ENCODE assay signal across 22 mouse cellular contexts in genomic region chr5:103889766-103890165, GRCm38 (mm10). TPM values are rescaled to one million over a fixed set of nuclear protein-coding genes. Genes with fewer than 3 reads are reported as not detected.
A peak's percentile ranks its signal among the peaks of the same experiment; 100 is the strongest.
DNase-seq lines count a peak whose midpoint lies in the region; ATAC-seq and TF ChIP-seq lines count a peak whose summit lies in the region.
"Had no signal": no experiment of that assay in that cellular context is flagged by ENCODE, and none has a peak within 500 bp of the region (broad histone marks: within the 10 kb centered on the region; RNA-seq: fewer than 3 reads in every experiment).

No protein-coding gene starts in this region.

- WGBS in kidney, adult 2 months, result 73% methylated on average over 15 of the region's 15 CpGs
- 33% methylated on average over 15 of the region's 15 CpGs for WGBS in embryonic facial prominence, embryonic 13.5 days
- WGBS in forebrain, postnatal 0 days, result 73% methylated on average over 15 of the region's 15 CpGs

- H3K4me1 ChIP-seq in kidney, adult 2 months (ENCODE audit: control insufficient read depth, insufficient read depth, low read length), result peaks cover 3% of the 10 kb centered on the region; the same call in 1 of the 2 replicates
- peaks cover 26% of the 10 kb centered on the region for H3K4me1 ChIP-seq in embryonic facial prominence, embryonic 13.5 days
- no peaks in the 10 kb centered on the region for H3K4me1 ChIP-seq in forebrain, postnatal 0 days (ENCODE audit: insufficient read depth)
- H3K4me1 ChIP-seq: midbrain, embryonic 13.5 days had no signal

- ATAC-seq in embryonic facial prominence, embryonic 13.5 days (ENCODE audit: insufficient number of reproducible peaks, insufficient read depth, low FRiP score, low TSS enrichment, low read depth), result no peak
- no peak for ATAC-seq in forebrain, postnatal 0 days
- ATAC-seq: forebrain, embryonic 16.5 days; intestine, postnatal 0 days; midbrain, embryonic 13.5 days had no signal

- H3K27ac ChIP-seq in kidney, adult 2 months (ENCODE audit: insufficient read depth, low read depth, low read length), result no peak overlapping the region
- no peak overlapping the region; the same call in 1 of the 2 replicates for H3K27ac ChIP-seq in embryonic facial prominence, embryonic 13.5 days
- no peak overlapping the region for H3K27ac ChIP-seq in forebrain, postnatal 0 days (ENCODE audit: low read depth, low read length)
- H3K27ac ChIP-seq: embryonic facial prominence, embryonic 15.5 days; heart, adult 2 months; hindbrain, embryonic 12.5 days; layer of hippocampus, adult 2 months; midbrain, embryonic 13.5 days had no signal

- DNase-seq in embryo, embryonic 11 days, result peak; percentile 42
- DNase-seq in embryo, embryonic 9.5 days (ENCODE audit: extremely low spot score), result no peak
- DNase-seq in kidney, postnatal 4 days, result peak; percentile 25 to 35
- DNase-seq in kidney, adult 2 months, result no peak
- peak; percentile 21 for DNase-seq in mesoderm, embryonic 11.5 days (ENCODE audit: low read depth, low spot score)
- no peak for DNase-seq in forebrain, postnatal 0 days
- DNase-seq: adrenal gland, postnatal 14 days; cerebellum, adult 2 months; cerebellum, postnatal 25 days; gastrocnemius, postnatal 14 days; heart, adult 2 months; liver; thymus, adult 18-20 months; thymus, postnatal 36 days had no signal

- H3K4me2 ChIP-seq in embryonic facial prominence, embryonic 13.5 days, result peak overlapping the region; percentile 20; the same call in 1 of the 2 replicates
- H3K4me2 ChIP-seq in forebrain, postnatal 0 days (ENCODE audit: low read depth), result no peak overlapping the region
- H3K4me2 ChIP-seq: embryonic facial prominence, embryonic 15.5 days; hindbrain, embryonic 12.5 days; midbrain, embryonic 13.5 days had no signal

- no peaks in the 10 kb centered on the region for H3K9me3 ChIP-seq in embryonic facial prominence, embryonic 13.5 days
- no peaks in the 10 kb centered on the region for H3K9me3 ChIP-seq in forebrain, postnatal 0 days (ENCODE audit: low read length)
- H3K9me3 ChIP-seq: embryonic facial prominence, embryonic 15.5 days; hindbrain, embryonic 12.5 days; limb, embryonic 10.5 days; midbrain, embryonic 13.5 days had no signal

- no peaks in the 10 kb centered on the region for H3K27me3 ChIP-seq in kidney, adult 2 months (replicated peaks; ENCODE audit: control insufficient read depth, insufficient read depth, low read length)
- no peaks in the 10 kb centered on the region for H3K27me3 ChIP-seq in embryonic facial prominence, embryonic 13.5 days
- no peaks in the 10 kb centered on the region for H3K27me3 ChIP-seq in forebrain, postnatal 0 days (ENCODE audit: insufficient read depth, low read length)
- H3K27me3 ChIP-seq: embryonic facial prominence, embryonic 15.5 days; hindbrain, embryonic 12.5 days; midbrain, embryonic 13.5 days had no signal

- no peak overlapping the region for H3K4me3 ChIP-seq in kidney, adult 2 months (ENCODE audit: insufficient read depth, low read depth, low read length)
- H3K4me3 ChIP-seq in embryonic facial prominence, embryonic 13.5 days, result no peak overlapping the region
- no peak overlapping the region for H3K4me3 ChIP-seq in forebrain, postnatal 0 days (ENCODE audit: low read depth, low read length)
- H3K4me3 ChIP-seq: embryonic facial prominence, embryonic 15.5 days; heart, adult 2 months; hindbrain, embryonic 12.5 days; layer of hippocampus, adult 2 months; limb, embryonic 10.5 days; midbrain, embryonic 13.5 days had no signal

- no peak for TF ChIP-seq POLR2A in kidney, adult 2 months (IDR thresholded peaks at IDR 0.05; ENCODE audit: low read depth, low read length)

- no peaks in the 10 kb centered on the region for H3K36me3 ChIP-seq in kidney, adult 2 months (ENCODE audit: control insufficient read depth, insufficient read depth, low read length)
- H3K36me3 ChIP-seq in embryonic facial prominence, embryonic 13.5 days, result peaks cover 3% of the 10 kb centered on the region; the same call in 1 of the 2 replicates
- peaks cover 10% of the 10 kb centered on the region for H3K36me3 ChIP-seq in forebrain, postnatal 0 days (ENCODE audit: insufficient read depth)
- H3K36me3 ChIP-seq: embryonic facial prominence, embryonic 15.5 days; hindbrain, embryonic 12.5 days; limb, embryonic 10.5 days had no signal

- H3K9ac ChIP-seq in embryonic facial prominence, embryonic 13.5 days, result no peak overlapping the region
- no peak overlapping the region for H3K9ac ChIP-seq in forebrain, postnatal 0 days
- H3K9ac ChIP-seq: embryonic facial prominence, embryonic 15.5 days; hindbrain, embryonic 12.5 days; midbrain, embryonic 13.5 days had no signal

- no peak for TF ChIP-seq CTCF in kidney, adult 2 months (conservative IDR thresholded peaks at IDR 0.05; ENCODE audit: insufficient read depth, insufficient read length, low read depth, low read length)
- TF ChIP-seq CTCF in forebrain, postnatal 0 days (IDR thresholded peaks at IDR 0.05; ENCODE audit: low read depth), result no peak

RNA-seq across cellular contexts. Expression of gene Klhl8, which starts 21.3 kb away (rescaled TPM):
- polyA plus RNA-seq in kidney, adult 2 months (2012; rRNA removed), result 5.6 and 6.1 TPM in 2 replicates
- polyA plus RNA-seq in embryonic facial prominence, embryonic 13.5 days (2015; fragmentation: Nextera tagmentation; extraction: Ambion mirVana), result 15.3 and 17.0 TPM in 2 replicates
- total RNA-seq in forebrain, postnatal 0 days (2014; rRNA removed), result 51.2 and 60.0 TPM in 2 replicates
- polyA plus RNA-seq in forebrain, postnatal 0 days (2015; fragmentation: Nextera tagmentation; extraction: Ambion mirVana), result 41.0 and 47.3 TPM in 2 replicates

Comparison
In these comparisons a context has a peak if more than half of its experiments do, and no peak if none do; other contexts are left out.
1. DNase-seq: peak in embryo, embryonic 11 days (single experiment), kidney, postnatal 4 days (2 of 2) and mesoderm, embryonic 11.5 days (single experiment); none in embryo, embryonic 9.5 days (single experiment), kidney, adult 2 months (single experiment) and forebrain, postnatal 0 days (single experiment).